Mouse (Mus musculus): ENCODE results near the gene Slc25a48.

DNA sequence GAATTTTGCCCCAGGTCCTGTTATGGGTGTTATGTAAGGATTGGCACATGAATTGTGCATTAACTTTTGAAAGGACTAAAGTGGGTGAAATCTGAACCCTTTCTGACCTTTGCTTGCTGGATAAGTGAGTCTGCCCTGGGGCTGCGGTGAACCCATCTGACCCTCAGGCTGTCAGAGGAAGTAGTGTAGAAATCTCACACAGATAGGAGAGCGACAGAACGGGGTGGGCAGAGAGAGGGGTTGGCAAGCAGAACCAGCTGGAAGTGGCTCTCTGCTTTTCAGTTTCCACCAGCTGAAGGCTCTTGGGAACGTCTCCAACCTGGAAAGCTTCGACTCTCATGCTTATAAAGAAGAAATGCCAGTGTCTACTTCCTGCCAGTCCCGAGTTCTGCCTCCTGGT, 39.1 kb downstream of the Slc25a48 start:
- no peak for TF ChIP-seq CTCF (IDR thresholded peaks at IDR 0.05)
- TF ChIP-seq EP300 (IDR thresholded peaks at IDR 0.05) = no peak

All from lung, postnatal 0 days (tissue).